Mouse (Mus musculus): ENCODE measurements around the gene Zfp568.
A peak's percentile ranks its signal among the peaks of the same experiment; 100 is the strongest.

The Zfp568 gene

DNA sequence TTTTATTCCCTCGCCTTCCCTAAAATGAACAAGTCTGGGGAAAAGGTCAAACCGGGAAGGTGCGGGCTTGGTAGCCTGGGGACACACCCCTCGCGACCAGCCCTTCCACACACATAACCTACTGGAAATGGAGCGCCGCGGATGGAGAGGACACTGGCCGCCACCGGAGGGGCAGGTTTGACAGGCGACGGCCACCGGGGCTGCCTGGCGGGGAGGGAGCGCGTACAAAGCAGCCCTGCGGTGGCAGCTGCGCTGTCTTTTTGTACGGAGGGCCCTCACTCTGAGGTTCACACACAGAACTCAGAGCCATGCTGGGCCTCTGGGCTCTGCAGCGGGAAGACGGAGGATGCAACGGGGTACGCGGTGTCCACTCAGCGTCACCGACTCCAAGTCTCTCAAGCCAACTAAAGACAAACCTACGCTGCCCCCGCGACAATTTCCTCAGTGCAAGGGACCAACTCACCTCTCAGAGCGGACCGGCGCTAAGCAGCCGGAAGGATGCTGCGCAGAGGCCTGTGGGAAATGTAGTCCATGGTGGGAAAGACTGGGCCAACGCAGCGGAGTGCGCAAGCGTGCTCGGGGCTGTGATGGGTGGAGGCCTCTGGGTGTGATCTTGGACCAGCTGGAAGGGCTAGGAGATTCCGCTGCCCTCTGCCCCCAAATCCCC lies 67.3 kb downstream of the Zfp568 start, which contains the start of gene Zfp14:
TSS of gene Zfp14 (minus strand) at position 499 of the 667 bp plus-strand sequence.
- peak; percentile 62 for DNase-seq (ENCODE audit: low read depth, low spot score)

DNA sequence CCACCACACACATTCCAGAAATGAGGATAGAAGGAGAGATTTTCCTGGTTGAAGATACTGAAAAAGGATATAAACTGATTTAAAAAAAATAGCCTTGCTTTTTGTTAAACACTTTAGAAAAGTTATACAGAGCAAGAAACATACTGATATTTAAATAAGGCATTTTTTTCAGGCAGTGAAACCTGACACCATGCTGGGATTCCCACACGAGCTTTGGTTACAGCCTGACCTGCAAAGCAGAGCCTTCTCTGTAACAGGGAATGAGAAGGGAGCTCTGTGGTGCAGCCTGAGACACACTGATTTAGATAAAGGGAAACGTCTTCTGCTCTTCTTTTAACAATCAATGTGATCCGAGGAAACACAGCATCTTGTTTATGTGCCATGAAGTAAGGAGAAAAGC lies 69.8 kb downstream of the Zfp568 start:
- no peak for DNase-seq (ENCODE audit: low read depth, low spot score)

DNA sequence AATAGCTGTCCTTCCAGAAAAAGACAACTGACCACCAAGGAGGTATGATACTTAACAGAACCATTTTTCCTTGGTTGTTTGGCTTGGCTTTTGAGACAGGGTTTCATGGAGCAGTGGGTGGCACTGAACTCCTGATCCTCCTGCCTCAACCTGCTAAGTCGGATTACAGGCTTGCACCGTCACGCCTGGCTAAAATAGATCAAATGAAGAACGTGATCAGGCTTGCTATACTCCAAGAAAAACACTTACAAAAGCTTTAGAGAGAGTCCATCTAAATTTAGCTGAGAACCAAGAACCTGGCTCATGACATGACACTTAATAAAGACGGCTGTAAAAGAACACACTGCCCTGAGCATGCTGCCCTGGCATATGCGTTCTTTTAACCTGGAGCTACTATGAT lies 76.6 kb downstream of the Zfp568 start:
- no peak for DNase-seq (ENCODE audit: low read depth, low spot score)

DNA sequence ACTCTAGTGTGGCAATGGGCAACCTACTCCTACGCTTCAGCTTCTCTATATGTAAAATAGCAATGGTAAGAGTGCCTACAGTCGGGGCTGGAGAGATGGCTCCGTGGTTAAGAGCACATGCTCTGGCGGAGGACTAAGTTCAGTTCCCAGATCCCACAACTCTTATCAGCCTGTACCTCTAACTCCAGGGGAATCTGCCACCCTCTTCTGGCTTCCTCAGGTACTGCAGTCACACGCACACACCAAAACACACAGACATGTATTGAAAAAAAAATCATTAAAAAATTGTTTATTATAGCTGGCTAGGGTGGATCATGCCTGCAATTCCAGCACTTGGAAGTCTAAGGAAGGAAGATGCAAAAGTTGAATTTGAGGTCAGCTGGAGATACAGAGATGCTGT lies 78.7 kb downstream of the Zfp568 start:
- DNase-seq (ENCODE audit: low read depth, low spot score), result peak; percentile 4

DNA sequence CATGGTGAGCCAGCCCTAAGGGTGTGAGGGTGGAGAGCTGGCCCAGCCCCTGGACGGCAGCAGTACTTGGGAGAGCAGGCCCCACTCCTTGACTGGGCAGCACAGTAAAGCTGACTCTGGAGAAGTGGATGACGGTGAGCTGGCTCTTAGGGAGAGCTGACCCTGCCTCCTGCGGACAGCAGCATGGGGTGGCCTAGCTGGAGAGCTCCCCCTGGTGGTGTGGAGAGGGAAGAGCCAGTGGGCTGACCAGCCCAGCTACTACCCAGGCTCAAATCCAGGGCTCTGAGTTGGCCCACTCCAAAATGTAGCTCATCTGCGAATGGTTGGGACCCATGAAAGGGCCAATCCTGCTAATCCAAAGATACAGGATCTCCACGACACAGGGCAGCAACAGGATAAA lies 80.9 kb downstream of the Zfp568 start:
- DNase-seq (ENCODE audit: low read depth, low spot score), result no peak

DNA sequence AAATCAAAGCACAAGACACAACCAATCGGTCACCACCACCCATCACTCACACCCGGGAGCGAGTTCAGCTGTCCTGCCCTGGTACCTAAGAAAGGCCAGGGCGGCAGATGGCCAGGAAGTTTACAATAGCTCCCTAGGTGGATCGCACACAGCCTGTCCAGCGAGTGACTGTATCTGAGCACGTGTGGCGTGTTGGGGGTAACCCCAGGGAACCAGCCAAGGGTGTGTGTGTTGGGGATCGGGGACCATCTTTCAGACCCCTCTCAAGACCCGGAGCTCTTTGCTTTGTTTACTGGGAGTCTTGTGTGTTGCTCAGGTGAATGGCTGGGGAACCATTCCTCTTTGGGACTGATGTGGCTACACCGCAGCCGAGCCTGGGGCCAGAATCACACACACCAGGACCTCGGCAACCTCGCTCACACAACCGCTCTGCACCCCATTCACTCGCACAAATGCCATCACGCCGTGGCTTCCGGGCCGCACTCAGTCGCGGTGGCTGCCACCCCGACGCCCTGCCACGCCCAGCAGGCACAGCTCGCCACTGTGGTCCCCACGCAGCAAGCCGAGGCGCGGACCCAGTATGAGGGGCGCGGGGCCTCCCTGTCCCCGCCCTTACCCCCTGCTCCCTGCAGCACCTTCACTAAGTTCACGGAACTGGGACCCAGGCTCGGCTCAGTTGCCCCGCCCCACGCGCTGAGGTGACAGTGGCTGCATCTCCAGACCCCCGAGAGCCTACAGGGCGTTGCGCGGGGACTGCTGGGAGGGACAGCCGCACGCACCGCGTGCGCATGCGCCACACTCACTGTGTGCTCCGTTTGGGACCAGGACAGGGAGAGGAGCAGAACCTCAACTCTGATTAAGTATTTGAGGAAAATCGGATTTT lies 88.6 kb downstream of the Zfp568 start, which contains the start of gene Zfp82:
TSS of gene Zfp82 (minus strand) at position 755 of the 883 bp plus-strand sequence.
- peak; percentile 67 for DNase-seq (ENCODE audit: low read depth, low spot score)
